Mouse (Mus musculus) heart, embryonic 12.5 days (tissue): ENCODE measurements around the gene Il17ra. TPM values are rescaled to one million over a fixed set of nuclear protein-coding genes. Genes with fewer than 3 reads are reported as not detected.

Experiments
- ATAC-seq: fragments of 200-750 bp; cut with Nextera tagmentation; 2 replicates; pipeline ENCODE4 v1.8.0; 2017; ENCODE audit warnings: moderate TSS enrichment, moderate library complexity; ENCODE audit not compliant: insufficient number of reproducible peaks, low FRiP score
- H3K27ac ChIP-seq: fragments of 300-500 bp; sonication (generic); 2 replicates; pipeline ENCODE4 v1.5.1; 2016; ENCODE audit warnings: mild to moderate bottlenecking, moderate library complexity; ENCODE audit not compliant: poor library complexity, severe bottlenecking
- H3K27me3 ChIP-seq: fragments of 300-500 bp; sonication (generic); replicated peaks from 2 replicates; pipeline ENCODE4 v1.6.1; 2016; ENCODE audit warnings: mild to moderate bottlenecking, moderate library complexity
- H3K36me3 ChIP-seq: fragments of 300-500 bp; sonication (generic); 2 replicates; pipeline ENCODE4 v1.6.1; 2016; ENCODE audit warnings: mild to moderate bottlenecking, moderate library complexity
- H3K4me1 ChIP-seq: fragments of 300-500 bp; sonication (generic); replicated peaks from 2 replicates; pipeline ENCODE4 v1.6.1; 2016; ENCODE audit warnings: mild to moderate bottlenecking
- H3K4me2 ChIP-seq: fragments of 300-500 bp; sonication (generic); 2 replicates; pipeline ENCODE4 v1.6.1; 2016; ENCODE audit warnings: mild to moderate bottlenecking, moderate library complexity
- H3K4me3 ChIP-seq: fragments of 300-500 bp; sonication (generic); 2 replicates; pipeline ENCODE4 v1.5.1; 2016; ENCODE audit warnings: mild to moderate bottlenecking
- H3K9ac ChIP-seq: fragments of 300-500 bp; sonication (generic); 2 replicates; pipeline ENCODE4 v1.6.1; 2016; ENCODE audit warnings: mild to moderate bottlenecking, moderate library complexity
- H3K9me3 ChIP-seq: fragments of 300-500 bp; sonication (generic); replicated peaks from 2 replicates; pipeline ENCODE4 v1.6.1; 2016; ENCODE audit warnings: mild to moderate bottlenecking, moderate library complexity
- WGBS: fragments of 180-500 bp; shearing (Covaris S2); methylation state at CpG from one replicate; pipeline ENCODE4 v1.1.7; 2016; 5-methylcytosine and 5-hydroxymethylcytosine counted together
- polyA plus RNA-seq: library from polyadenylated mRNA; unstranded; fragments of >200 nt; fragmentation: Nextera tagmentation; extraction: Ambion mirVana; gene quantifications from 2 replicates; pipeline ENCODE4 v1.2.1, GENCODE M21; 2016

Gene Il17ra
- polyA plus RNA-seq, 1 experiment from 2014 or later, result 7.3 TPM

DNA sequence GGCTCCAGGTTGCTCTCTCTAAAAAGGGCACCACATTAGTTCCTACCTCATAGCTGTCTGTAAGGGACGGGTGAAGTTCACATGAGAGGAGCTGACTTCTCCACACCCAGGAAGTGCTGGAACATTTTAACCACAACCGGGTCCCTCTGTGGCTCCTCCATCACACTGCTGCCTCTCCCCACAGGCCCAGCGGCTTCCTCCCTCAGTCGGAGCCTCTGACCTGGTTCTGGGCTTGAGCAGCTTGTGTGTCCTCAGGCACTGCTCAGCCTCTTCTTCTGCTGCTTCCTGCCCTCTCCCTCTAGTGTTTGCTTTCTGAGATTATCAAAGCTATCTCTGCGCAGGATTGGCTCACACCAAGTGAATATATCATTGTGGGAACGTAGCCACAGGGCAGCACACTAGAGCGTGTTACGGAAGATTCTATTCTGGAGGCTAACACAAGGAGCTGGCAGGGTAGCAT lies 23.0 kb downstream of the Il17ra start:
- ATAC-seq, result no peak
- no peak overlapping the region for H3K9ac ChIP-seq
- peaks cover 7% of the 10 kb centered on the region; the same call in 1 of the 2 replicates for H3K36me3 ChIP-seq
- no peak overlapping the region for H3K27ac ChIP-seq
- no peak overlapping the region for H3K4me2 ChIP-seq
- WGBS, result 57% methylated on average over 8 of the region's 8 CpGs
- H3K4me1 ChIP-seq, result peaks cover 13% of the 10 kb centered on the region
- peaks cover 17% of the 10 kb centered on the region for H3K27me3 ChIP-seq
- no peaks in the 10 kb centered on the region for H3K9me3 ChIP-seq
- no peak overlapping the region for H3K4me3 ChIP-seq

DNA sequence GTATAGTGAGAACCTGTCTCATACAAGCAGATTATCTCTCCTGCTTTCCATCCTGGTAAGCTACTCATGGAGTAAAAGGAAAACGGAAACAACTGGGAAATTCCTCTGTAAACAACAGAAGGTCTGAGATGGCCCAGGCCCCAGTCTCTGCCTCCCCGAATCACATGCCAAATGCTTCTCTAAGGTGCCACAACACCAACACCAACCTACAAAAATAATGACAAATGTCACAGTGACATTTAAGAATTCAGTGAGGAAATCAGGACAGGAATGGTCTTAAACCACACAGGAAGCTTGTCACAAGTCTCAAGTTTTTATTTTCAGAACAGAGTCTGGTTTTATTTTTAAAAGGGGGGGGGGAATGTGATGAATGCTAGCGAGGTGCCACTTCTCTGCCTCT lies 25.6 kb downstream of the Il17ra start:
- Histone ChIP-seq H3K27ac (no peak overlapping the region), H3K9me3 (no peaks in the 10 kb centered on the region), H3K36me3 (no peaks in the 10 kb centered on the region), H3K4me3 (no peak overlapping the region), H3K27me3 (peaks cover 36% of the 10 kb centered on the region), H3K4me1 (peaks cover 26% of the 10 kb centered on the region), H3K9ac (no peak overlapping the region), H3K4me2 (no peak overlapping the region)
- 52% methylated on average over 3 of the region's 3 CpGs for WGBS
- no peak for ATAC-seq

DNA sequence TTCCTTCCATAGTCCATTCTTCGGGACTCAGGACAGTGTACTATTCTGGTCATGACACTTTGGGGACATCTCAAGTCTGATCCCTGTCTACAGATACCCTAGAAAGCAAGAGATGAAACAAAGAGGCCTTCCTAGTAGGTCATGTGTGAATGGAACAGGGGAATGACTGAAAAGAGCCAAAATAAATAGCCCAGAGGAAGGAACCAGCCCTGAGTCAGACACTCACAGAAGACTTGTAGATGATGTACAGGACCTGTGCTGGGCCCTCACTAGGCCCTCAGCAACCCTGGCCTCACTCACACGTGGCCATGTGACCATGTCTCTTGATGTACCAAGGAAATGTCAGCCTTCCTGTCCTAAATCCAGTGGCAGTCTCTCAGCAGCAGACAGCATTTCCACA lies 26.4 kb downstream of the Il17ra start:
- Histone ChIP-seq H3K4me3 (no peak overlapping the region), H3K9me3 (no peaks in the 10 kb centered on the region), H3K27ac (no peak overlapping the region), H3K36me3 (no peaks in the 10 kb centered on the region), H3K9ac (no peak overlapping the region), H3K4me1 (peaks cover 32% of the 10 kb centered on the region), H3K27me3 (peaks cover 44% of the 10 kb centered on the region), H3K4me2 (no peak overlapping the region)
- 39% methylated on average over 2 of the region's 2 CpGs for WGBS
- ATAC-seq, result no peak

DNA sequence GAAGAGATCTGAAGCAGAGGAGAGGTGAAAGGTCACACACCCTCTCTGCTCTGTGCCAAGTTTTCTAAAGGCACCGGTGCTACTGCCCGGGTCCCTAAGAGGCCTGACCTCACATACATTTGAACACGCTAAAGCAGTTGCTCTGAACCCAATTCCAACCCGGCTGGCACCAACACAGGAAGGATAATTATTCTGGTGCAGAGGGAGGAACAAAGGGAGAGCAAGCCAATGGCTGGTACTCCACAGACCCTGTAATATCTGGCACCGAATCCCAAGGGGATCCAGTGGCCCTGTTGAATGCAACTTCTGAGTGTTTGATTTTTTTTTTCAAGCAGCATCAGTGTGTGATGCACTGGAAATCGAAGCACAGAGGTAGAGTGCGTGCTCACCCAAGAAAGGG lies 28.0 kb downstream of the Il17ra start:
- H3K36me3 ChIP-seq, result no peaks in the 10 kb centered on the region
- H3K27me3 ChIP-seq, result peaks cover 53% of the 10 kb centered on the region
- no peaks in the 10 kb centered on the region for H3K9me3 ChIP-seq
- no peak overlapping the region for H3K4me3 ChIP-seq
- H3K9ac ChIP-seq, result no peak overlapping the region
- WGBS, result 59% methylated on average over 7 of the region's 7 CpGs
- peaks cover 26% of the 10 kb centered on the region for H3K4me1 ChIP-seq
- H3K4me2 ChIP-seq, result no peak overlapping the region
- no peak for ATAC-seq
- H3K27ac ChIP-seq, result no peak overlapping the region

DNA sequence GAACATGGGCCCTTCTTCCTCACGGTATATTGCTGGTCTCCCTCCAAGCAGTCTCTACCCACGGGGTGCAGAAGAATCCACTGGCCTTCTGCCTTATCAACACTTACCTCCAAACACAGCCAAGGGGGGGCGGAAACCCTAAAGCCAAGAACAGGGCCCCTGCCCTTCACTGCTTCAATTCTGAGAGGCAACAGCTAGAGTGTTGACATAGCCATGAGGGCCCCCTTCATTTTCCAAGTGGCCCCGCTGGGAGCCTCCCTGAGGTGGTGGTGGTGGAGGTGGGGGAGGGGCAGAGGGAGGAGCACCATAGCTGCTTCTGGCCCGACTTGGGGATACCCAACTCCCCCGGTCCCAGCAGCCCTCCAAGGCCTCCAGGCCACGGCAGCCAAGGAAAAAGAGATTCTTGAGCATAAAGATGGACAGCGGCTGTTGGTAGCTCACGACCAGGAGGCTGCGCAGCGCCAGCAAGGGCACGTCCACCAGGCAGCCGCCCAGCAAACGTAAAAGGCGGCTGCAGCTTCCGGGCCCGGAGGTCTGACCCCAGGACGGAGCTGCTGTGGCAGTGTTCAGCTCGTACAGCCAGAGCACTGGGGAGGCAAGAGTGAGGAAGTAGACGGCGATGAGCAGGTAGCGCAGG lies 28.9 kb downstream of the Il17ra start:
- H3K4me2 ChIP-seq, result peak overlapping the region; percentile 100
- H3K27ac ChIP-seq, result no peak overlapping the region
- no peaks in the 10 kb centered on the region for H3K9me3 ChIP-seq
- 7% methylated on average over 22 of the region's 22 CpGs for WGBS
- 0 out of 2 replicates have a peak, but pooled peaks have one; percentile 7 for ATAC-seq
- H3K4me1 ChIP-seq, result peaks cover 26% of the 10 kb centered on the region
- H3K36me3 ChIP-seq, result no peaks in the 10 kb centered on the region
- H3K4me3 ChIP-seq, result peak overlapping the region; percentile 74
- H3K9ac ChIP-seq, result no peak overlapping the region
- H3K27me3 ChIP-seq, result peaks cover 60% of the 10 kb centered on the region

DNA sequence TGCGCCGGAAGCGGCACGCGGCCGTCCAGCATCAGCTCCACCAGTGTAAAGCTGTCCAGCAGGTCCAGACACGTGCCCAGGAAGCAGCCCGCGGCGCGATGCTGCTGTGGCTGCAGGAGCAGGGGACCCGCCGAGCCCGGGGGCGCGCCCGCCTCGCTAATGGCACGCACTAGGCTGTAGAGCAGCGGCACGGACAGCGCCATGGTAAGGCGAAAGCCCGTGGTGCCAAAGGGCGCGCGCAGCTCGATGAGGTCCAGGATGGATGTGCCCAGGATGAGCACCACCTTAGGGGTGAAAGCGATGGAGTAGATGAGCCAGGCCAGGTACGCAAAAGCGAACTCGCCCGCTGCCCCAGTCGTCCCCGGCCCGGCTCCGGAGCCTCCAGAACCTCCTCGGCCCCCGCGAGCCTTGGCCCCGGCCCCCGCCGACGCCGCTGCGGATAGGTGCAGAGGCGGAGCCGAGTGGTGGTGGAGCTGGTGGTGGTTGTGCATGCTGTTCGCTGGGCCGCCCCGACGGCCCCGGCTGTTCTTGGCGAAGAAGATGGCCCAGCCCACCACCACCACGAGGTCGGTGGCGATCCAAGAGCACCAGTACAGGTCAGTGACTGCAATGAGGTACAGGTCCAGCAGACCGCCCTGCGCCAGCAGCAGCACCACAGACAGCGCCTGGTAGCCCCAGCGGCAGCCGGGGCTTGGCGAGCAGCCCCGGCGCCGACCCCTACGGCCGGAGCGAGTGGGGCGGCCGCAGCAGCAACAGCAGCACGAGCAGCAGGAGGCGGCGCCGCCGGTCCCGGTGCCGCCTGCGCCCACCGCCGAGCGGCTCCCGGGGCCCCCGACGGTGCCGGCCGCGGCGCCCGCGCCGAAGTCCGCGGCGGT lies 29.7 kb downstream of the Il17ra start:
- H3K36me3 ChIP-seq, result no peaks in the 10 kb centered on the region
- peaks cover 60% of the 10 kb centered on the region for H3K27me3 ChIP-seq
- H3K4me2 ChIP-seq, result peak overlapping the region; percentile 100
- no peak overlapping the region for H3K27ac ChIP-seq
- H3K9ac ChIP-seq, result peak overlapping the region; percentile 76
- peak overlapping the region; percentile 74 for H3K4me3 ChIP-seq
- H3K4me1 ChIP-seq, result peaks cover 26% of the 10 kb centered on the region
- WGBS, result 1% methylated on average over 92 of the region's 95 CpGs
- H3K9me3 ChIP-seq, result no peaks in the 10 kb centered on the region
- ATAC-seq, result peak; percentile 41

DNA sequence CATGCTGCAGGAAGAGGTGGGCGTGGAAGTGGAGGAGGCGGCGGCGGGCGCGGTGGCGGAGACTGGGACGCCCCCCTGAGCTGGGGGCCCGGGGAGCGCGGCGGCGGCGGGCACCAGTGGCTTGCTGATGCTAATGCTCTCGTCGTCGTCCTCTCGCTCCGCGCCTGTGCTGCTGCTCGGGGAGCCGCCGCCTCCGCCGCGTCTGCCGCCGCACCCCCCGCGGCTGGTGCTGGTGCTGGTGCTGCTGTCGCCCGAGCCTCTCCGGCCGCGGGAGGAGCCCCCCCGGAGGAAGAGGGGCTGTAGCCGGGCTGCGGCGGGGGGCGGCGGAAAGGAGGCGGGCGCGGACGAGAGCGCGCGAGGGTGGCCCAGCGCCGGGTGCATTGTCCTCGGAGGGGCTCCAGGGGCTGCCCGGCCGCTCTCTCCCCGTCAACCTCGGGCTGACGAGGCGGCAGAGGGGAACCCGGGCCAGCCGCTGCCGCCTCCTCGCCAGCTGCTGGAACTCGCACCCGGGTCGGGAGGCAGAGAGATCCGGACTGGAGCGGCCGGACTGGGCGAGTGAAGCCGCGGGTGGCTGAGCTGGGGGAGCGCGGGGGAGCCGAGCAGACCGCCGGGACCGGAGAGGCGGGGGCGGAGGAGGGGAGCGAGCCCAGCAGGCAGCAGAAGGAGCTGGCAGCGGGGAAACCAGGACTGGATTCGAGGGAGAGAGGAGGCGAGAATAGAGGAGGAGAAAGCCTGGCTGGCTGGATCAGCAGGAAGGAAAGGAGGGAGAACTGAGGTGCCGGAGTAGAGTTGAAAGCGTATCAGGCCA lies 30.5 kb downstream of the Il17ra start, which contains the start of gene Tmem121b:
Gene Tmem121b (minus strand): TSS at position 434 of the 808 bp plus-strand sequence.
- H3K27ac ChIP-seq, result no peak within 1 kb of the TSS
- peak within 1 kb of the TSS; percentile 74 for H3K4me3 ChIP-seq
- H3K4me2 ChIP-seq, result peak within 1 kb of the TSS; percentile 100
- H3K27me3 ChIP-seq, result peaks cover 60% of the 10 kb centered on the region
- H3K9me3 ChIP-seq, result no peaks in the 10 kb centered on the region
- peaks cover 26% of the 10 kb centered on the region for H3K4me1 ChIP-seq
- ATAC-seq, result peak; percentile 33; the same call in 1 of the 2 replicates
- H3K9ac ChIP-seq, result peak within 1 kb of the TSS; percentile 76
- no peaks in the 10 kb centered on the region for H3K36me3 ChIP-seq
- WGBS, result under 1% methylated on average over 73 of the region's 84 CpGs

DNA sequence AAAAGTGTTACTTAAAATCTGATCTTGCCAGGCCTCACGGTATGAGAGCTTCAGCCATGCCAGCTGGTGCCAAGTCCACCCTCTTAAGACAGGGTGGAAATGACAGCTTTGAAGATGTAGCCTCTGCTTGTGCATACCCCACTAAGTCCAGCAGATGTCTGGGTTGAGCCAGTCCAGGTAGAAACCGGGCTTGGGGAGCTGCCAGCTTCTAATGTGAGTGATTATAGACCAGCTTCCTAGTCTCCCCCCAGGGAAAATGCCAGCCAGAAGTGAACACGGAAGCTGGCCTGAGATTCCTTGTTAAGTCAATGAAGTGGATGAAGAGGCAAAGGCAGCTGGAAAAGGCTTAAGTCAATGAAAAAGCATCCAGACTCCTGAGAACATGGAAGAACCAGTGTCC lies 33.5 kb downstream of the Il17ra start:
- H3K4me2 ChIP-seq, result no peak overlapping the region
- no peak for ATAC-seq
- H3K9me3 ChIP-seq, result peaks cover 6% of the 10 kb centered on the region
- H3K4me1 ChIP-seq, result peaks cover 26% of the 10 kb centered on the region
- no peak overlapping the region for H3K27ac ChIP-seq
- H3K36me3 ChIP-seq, result no peaks in the 10 kb centered on the region
- H3K9ac ChIP-seq, result no peak overlapping the region
- H3K4me3 ChIP-seq, result no peak overlapping the region
- peaks cover 45% of the 10 kb centered on the region for H3K27me3 ChIP-seq
- 55% methylated on average over 3 of the region's 3 CpGs for WGBS

DNA sequence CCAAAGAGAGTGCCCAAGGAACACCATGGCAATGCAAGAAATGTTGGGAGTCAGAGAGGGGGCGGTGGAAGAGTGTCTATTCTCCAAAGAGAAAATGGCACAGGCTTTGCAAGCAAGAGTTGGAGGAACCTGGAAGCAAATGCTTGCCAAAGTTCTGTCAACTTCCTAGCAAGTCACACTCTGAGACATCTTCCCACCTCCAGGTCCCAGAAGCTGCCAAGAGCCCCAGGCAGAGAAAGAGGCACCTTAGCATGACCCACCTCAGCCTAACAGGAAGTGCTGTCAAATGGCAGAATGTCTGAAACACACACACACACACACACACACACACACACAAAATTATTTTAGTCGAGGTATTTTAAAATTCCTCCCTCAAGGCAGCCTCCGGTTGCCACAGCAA lies 41.0 kb downstream of the Il17ra start:
- no peak overlapping the region for H3K4me3 ChIP-seq
- peaks cover 6% of the 10 kb centered on the region for H3K9me3 ChIP-seq
- no peaks in the 10 kb centered on the region for H3K27me3 ChIP-seq
- H3K4me2 ChIP-seq, result no peak overlapping the region
- H3K9ac ChIP-seq, result no peak overlapping the region
- no peak overlapping the region for H3K27ac ChIP-seq
- ATAC-seq, result no peak
- H3K4me1 ChIP-seq, result 0 out of 2 replicates have a peak, but pooled peaks cover 3% of the 10 kb centered on the region
- no peaks in the 10 kb centered on the region for H3K36me3 ChIP-seq
- WGBS, result 65% methylated on average over 3 of the region's 3 CpGs

DNA sequence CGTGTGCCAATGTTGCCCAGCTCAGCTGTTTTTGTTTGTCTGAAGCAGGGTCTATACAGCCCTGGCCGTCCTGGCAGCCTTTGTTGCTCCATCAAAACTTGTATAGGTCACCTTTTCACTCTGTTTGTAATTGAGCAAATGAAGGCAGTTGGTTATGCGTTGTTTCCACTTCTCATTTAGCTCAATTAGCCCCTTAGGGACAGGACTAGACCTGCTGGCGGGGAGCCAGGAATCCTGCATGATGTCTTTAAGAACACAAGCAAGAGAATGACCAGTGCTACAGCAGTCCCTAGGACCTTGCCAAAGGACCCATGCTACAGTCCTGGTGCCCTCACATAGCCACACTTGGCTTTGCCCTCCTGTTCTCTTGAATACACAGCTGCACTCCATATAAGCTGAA lies 42.5 kb downstream of the Il17ra start:
- peaks cover 2% of the 10 kb centered on the region for H3K9me3 ChIP-seq

More for the DNA sequence above, 42.5 kb downstream of the Il17ra start:
- Histone ChIP-seq H3K4me1 (0 out of 2 replicates have a peak, but pooled peaks cover 3% of the 10 kb centered on the region), H3K9ac (no peak overlapping the region), H3K36me3 (peaks cover 12% of the 10 kb centered on the region), H3K27me3 (no peaks in the 10 kb centered on the region), H3K27ac (no peak overlapping the region), H3K4me3 (no peak overlapping the region), H3K4me2 (no peak overlapping the region)
- 74% methylated on average over 4 of the region's 4 CpGs for whole genome bisulfite sequencing
- no peak for ATAC-seq
